Comparison of ENCODE assay signal across 7 mouse cellular contexts in genomic region chr6:12350753-12351152, GRCm38 (mm10).
A peak's percentile ranks its signal among the peaks of the same experiment; 100 is the strongest.
DNase-seq lines count a peak whose midpoint lies in the region; TF ChIP-seq lines count a peak whose summit lies in the region.

No protein-coding gene starts in this region.

- no peaks in the 10 kb centered on the region for H3K9me3 ChIP-seq in MEL (replicated peaks; ENCODE audit: insufficient read depth, low read length)

- no peaks in the 10 kb centered on the region for H3K79me2 ChIP-seq in MEL (ENCODE audit: control insufficient read depth, insufficient read depth, low read length, poor library complexity)

- DNase-seq in kidney, postnatal 14 days, result peak; percentile 10
- DNase-seq in kidney, adult 11 months, result no peak
- DNase-seq in MEL (ENCODE audit: low read depth, low spot score), result peak; percentile 2
- peak; percentile 80 for DNase-seq in brain, embryonic 14.5 days (ENCODE audit: low read depth)
- DNase-seq in lung, postnatal 14 days, result peak; percentile 9
- no peak for DNase-seq in thymus, postnatal 25 days
- no peak for DNase-seq in B cell, adult 2 months

- no peaks in the 10 kb centered on the region; a peak in 1 of 4 replicates for H3K27me3 ChIP-seq in MEL (ENCODE audit: control insufficient read depth in 1 of 2, insufficient read depth in 2 of 2, low read length in 2 of 2)

- no peak for TF ChIP-seq EP300 in MEL (IDR thresholded peaks at IDR 0.05; ENCODE audit: low read depth in 1 of 2, low read length in 2 of 2)

- TF ChIP-seq POLR2A in MEL (IDR thresholded peaks at IDR 0.05; ENCODE audit: control insufficient read depth in 1 of 2, insufficient read depth in 1 of 2, low read depth in 1 of 2, low read length in 2 of 2, poor library complexity in 1 of 2), result no peak
- TF ChIP-seq POLR2A in brain, embryonic 14.5 days (IDR thresholded peaks at IDR 0.05; ENCODE audit: borderline replicate concordance, extremely low read depth, insufficient read depth, insufficient read length, poor library complexity, severe bottlenecking), result no peak

- no peak overlapping the region for H3K9ac ChIP-seq in MEL (ENCODE audit: control insufficient read depth, low read depth, low read length, poor library complexity, severe bottlenecking)

- no peak; a peak in 1 of 6 replicates for TF ChIP-seq CTCF in MEL (IDR thresholded peaks at IDR 0.05 in 2 of 3, conservative IDR thresholded peaks at IDR 0.05 in 1 of 3; ENCODE audit: control insufficient read depth in 1 of 3, insufficient read depth in 1 of 3, low read depth in 2 of 3, low read length in 3 of 3, poor library complexity in 1 of 3, severe bottlenecking in 1 of 3)
- TF ChIP-seq CTCF in brain, embryonic 14.5 days (IDR thresholded peaks at IDR 0.05; ENCODE audit: borderline replicate concordance, extremely low read depth, insufficient read depth, insufficient read length), result no peak

- no peak overlapping the region for H3K4me3 ChIP-seq in MEL (ENCODE audit: control insufficient read depth in 1 of 2, insufficient read depth in 1 of 2, low read depth in 2 of 2, low read length in 2 of 2)

- TF ChIP-seq RAD21 in MEL (IDR thresholded peaks at IDR 0.05; ENCODE audit: low read depth, low read length), result peak; percentile 29

- H3K4me1 ChIP-seq in MEL (ENCODE audit: control insufficient read depth in 1 of 2, insufficient read depth in 2 of 2, low read length in 2 of 2), result no peaks in the 10 kb centered on the region

- H3K36me3 ChIP-seq in MEL (ENCODE audit: control insufficient read depth in 1 of 2, insufficient read depth in 2 of 2, low read length in 2 of 2), result no peaks in the 10 kb centered on the region

- H3K27ac ChIP-seq in MEL (ENCODE audit: control insufficient read depth, low read depth, low read length), result no peak overlapping the region

TF ChIP-seq in MEL, 35 proteins besides CTCF, POLR2A, EP300 and RAD21:
- TF ChIP-seq POLR2AphosphoS5 (IDR thresholded peaks at IDR 0.05; ENCODE audit: borderline replicate concordance, low read depth, low read length) (no peak), SMC3 (IDR thresholded peaks at IDR 0.05; ENCODE audit: low read depth, low read length) (0 out of 2 replicates have a peak, but pooled peaks have one; percentile 11), KAT2A (conservative IDR thresholded peaks at IDR 0.05; ENCODE audit: low read depth, low read length) (no peak), TCF12 (IDR thresholded peaks at IDR 0.05; ENCODE audit: low read depth, low read length) (no peak), NRF1 (IDR thresholded peaks at IDR 0.05; ENCODE audit: insufficient read depth, low read depth, low read length, poor library complexity, severe bottlenecking) (no peak), MYC (IDR thresholded peaks at IDR 0.05; ENCODE audit: low read depth, low read length) (no peak), GABPA (IDR thresholded peaks at IDR 0.05; ENCODE audit: low read depth, low read length) (no peak), MEF2A (IDR thresholded peaks at IDR 0.05; ENCODE audit: extremely low read depth, insufficient replicate concordance, low read depth, low read length, poor library complexity, severe bottlenecking) (no peak)
TF ChIP-seq in MEL: peak in this region for 1.

Comparison
In these comparisons a context has a peak if more than half of its experiments do, and no peak if none do; other contexts are left out.
1. DNase-seq: peak in kidney, postnatal 14 days (single experiment), MEL (single experiment), brain, embryonic 14.5 days (single experiment) and lung, postnatal 14 days (single experiment); none in kidney, adult 11 months (single experiment), thymus, postnatal 25 days (single experiment) and B cell, adult 2 months (0 of 2).